Mouse (Mus musculus) C2C12 (cell line): ENCODE measurements around the gene Ppm1f. TPM values are rescaled to one million over a fixed set of nuclear protein-coding genes. Genes with fewer than 3 reads are reported as not detected.

Experiments
- H3K27me3 ChIP-seq: one replicate; pipeline ENCODE4 v1.6.1; 2011; ENCODE audit not compliant: control insufficient read depth, insufficient read depth, insufficient read length
- H3K36me3 ChIP-seq: one replicate; pipeline ENCODE4 v1.6.1; 2011; ENCODE audit not compliant: control insufficient read depth, insufficient read depth
- H3K4me3 ChIP-seq: one replicate; pipeline ENCODE4 v1.5.1; 2011; ENCODE audit warnings: mild to moderate bottlenecking, control low read depth; ENCODE audit not compliant: poor library complexity, insufficient read depth, severe bottlenecking
- H3K79me2 ChIP-seq: one replicate; pipeline ENCODE4 v1.6.1; 2011; ENCODE audit not compliant: control insufficient read depth, insufficient read depth
- H3K79me3 ChIP-seq: one replicate; pipeline ENCODE4 v1.6.1; 2011; ENCODE audit warnings: low read depth, control low read depth
- H3ac ChIP-seq: one replicate; pipeline ENCODE3; 2011; ENCODE audit warnings: low read depth; ENCODE audit not compliant: control insufficient read depth, insufficient read length
- CEBPB ChIP-seq: IDR thresholded peaks from one replicate; pipeline ENCODE4 v1.6.1; 2011; ENCODE audit warnings: low read depth, mild to moderate bottlenecking, control low read depth, moderate library complexity
- CTCF ChIP-seq: IDR thresholded peaks from one replicate; pipeline ENCODE4 v1.5.1; 2011; ENCODE audit not compliant: control insufficient read depth, insufficient read depth, insufficient read length
- FOSL1 ChIP-seq: IDR thresholded peaks from one replicate; pipeline ENCODE4 v1.8.0; 2011; ENCODE audit warnings: mild to moderate bottlenecking, low read length; ENCODE audit not compliant: poor library complexity, insufficient read depth, severe bottlenecking
- MAX ChIP-seq: IDR thresholded peaks from one replicate; pipeline ENCODE4 v1.6.1; 2011; ENCODE audit warnings: mild to moderate bottlenecking, control low read depth
- MYOD1 ChIP-seq: IDR thresholded peaks from one replicate; pipeline ENCODE4 v1.6.1; 2011; ENCODE audit warnings: low read depth; ENCODE audit not compliant: control insufficient read depth, insufficient read length
- MYOG ChIP-seq: IDR thresholded peaks from one replicate; pipeline ENCODE4 v1.6.1; 2011; ENCODE audit not compliant: control insufficient read depth, insufficient read length; ENCODE audit errors: extremely low read depth
- USF1 ChIP-seq: IDR thresholded peaks from one replicate; pipeline ENCODE4 v1.6.1; 2011; ENCODE audit warnings: low read depth, mild to moderate bottlenecking, control low read depth, moderate library complexity
- polyA plus RNA-seq: library from polyadenylated mRNA; unstranded; fragments of >200 nt; fragmentation: generic; extraction: Trizol; gene quantifications from one replicate; pipeline ENCODE4 v1.2.1, GENCODE M21; 2012; ENCODE audit warnings: missing spikeins

Gene Ppm1f
- polyA plus RNA-seq, 1 experiment, result 20.5 TPM

DNA sequence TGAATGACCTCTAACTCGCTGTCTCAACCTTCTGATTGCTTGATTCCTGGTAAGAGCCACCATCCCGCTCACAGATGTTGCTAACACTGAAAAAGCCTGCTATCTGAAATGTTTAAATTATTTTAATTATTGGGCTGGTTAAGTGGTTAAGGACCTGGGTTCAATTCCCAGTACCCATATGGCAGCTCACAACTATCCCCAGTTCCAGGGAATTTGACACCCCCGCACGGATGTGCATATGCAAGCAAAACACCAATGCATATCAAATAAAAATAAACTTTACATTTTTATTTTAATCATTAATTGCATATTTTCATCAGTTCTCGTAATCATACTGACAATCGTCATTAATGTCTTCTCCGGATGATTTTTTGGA lies 26.0 kb upstream of the Ppm1f start:
- TF ChIP-seq CEBPB, result no peak
- TF ChIP-seq CTCF, result no peak
- no peak for TF ChIP-seq USF1
- TF ChIP-seq FOSL1, result no peak
- TF ChIP-seq MAX, result no peak
- no peak for TF ChIP-seq MYOD1
- TF ChIP-seq MYOG, result no peak
- no peak overlapping the region for H3ac ChIP-seq

DNA sequence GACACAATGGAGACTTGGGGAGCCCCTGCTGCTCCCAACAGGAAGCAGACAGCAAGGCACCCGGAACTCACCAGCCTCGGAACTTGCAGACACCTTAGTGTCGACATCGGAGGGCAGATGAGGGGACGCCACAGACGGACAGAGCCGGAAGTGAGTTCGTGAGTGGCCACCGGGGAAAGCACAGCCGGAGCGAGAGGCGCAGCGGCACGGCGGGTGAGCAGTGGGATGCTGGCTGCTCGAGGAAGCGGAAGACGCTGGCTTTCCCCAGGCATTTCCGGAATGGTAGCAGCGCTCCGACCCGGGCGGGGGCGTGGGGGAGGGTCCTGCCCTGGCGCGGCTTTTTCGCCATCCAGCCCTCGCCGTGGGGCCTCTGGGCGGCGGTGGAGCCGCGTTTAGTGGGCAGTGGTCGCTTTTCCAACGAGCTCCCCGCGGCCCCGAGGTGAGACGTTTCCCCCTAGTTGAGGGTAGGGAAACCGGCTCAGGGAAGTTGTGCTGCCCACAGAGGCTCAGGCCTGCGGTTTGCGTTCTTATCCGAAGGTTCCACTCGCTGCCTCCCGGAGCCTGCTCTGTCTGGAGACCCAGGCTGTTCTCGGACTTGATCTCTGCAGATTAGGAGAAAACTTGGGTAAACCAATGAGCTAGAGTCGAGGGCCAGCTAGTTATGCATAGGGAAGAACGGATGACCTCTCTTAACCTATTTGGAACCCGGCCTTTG lies 25.5 kb upstream of the Ppm1f start, which contains the start of the genes Top3b and Vpreb1:
TSS of gene Top3b (plus strand) at position 120 of the 715 bp plus-strand sequence.
TSS of gene Vpreb1 (minus strand) at position 227 of the 715 bp plus-strand sequence.
- Histone ChIP-seq H3K79me2 (peaks cover 36% of the 10 kb centered on the region), H3ac (peak within 1 kb of the TSS; percentile 84), H3K27me3 (no peaks in the 10 kb centered on the region), H3K4me3 (peak within 1 kb of the TSS; percentile 93), H3K79me3 (peaks cover 22% of the 10 kb centered on the region), H3K36me3 (peaks cover 9% of the 10 kb centered on the region)
- no peak for TF ChIP-seq MYOG
- TF ChIP-seq MAX, result peak; percentile 77

More for the DNA sequence above, 26.0 kb upstream of the Ppm1f start:
- H3K79me3 ChIP-seq, result peaks cover 22% of the 10 kb centered on the region
- peaks cover 36% of the 10 kb centered on the region for H3K79me2 ChIP-seq
- H3K36me3 ChIP-seq, result peaks cover 4% of the 10 kb centered on the region
- peak overlapping the region; percentile 93 for H3K4me3 ChIP-seq
- H3K27me3 ChIP-seq, result no peaks in the 10 kb centered on the region

DNA sequence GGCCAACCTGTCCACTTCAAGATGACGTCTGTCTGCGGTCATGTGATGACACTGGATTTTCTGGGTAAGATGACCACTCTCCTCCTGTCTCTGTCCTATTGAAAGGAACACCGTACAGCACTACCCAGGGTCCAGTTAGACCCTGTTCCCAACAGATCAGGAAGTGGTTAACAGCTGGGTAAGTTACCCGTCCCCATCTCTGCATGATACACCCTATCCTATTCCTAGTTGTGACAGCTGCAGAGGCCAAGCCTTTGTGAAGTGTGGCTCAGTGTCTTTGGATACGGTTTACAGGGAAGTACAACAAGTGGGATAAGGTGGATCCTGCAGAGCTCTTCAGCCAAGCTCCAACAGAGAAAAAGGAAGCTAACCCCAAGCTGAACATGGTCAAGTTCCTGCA lies 17.2 kb upstream of the Ppm1f start:
- H3K4me3 ChIP-seq, result no peak overlapping the region
- no peak overlapping the region for H3ac ChIP-seq
- peaks cover 7% of the 10 kb centered on the region for H3K79me3 ChIP-seq
- H3K27me3 ChIP-seq, result no peaks in the 10 kb centered on the region
- TF ChIP-seq CTCF, result no peak
- no peak for TF ChIP-seq USF1
- no peak for TF ChIP-seq CEBPB
- no peak for TF ChIP-seq FOSL1
- TF ChIP-seq MAX, result no peak
- no peak for TF ChIP-seq MYOD1
- no peak for TF ChIP-seq MYOG
- peaks cover 8% of the 10 kb centered on the region for H3K79me2 ChIP-seq
- H3K36me3 ChIP-seq, result peaks cover 82% of the 10 kb centered on the region

DNA sequence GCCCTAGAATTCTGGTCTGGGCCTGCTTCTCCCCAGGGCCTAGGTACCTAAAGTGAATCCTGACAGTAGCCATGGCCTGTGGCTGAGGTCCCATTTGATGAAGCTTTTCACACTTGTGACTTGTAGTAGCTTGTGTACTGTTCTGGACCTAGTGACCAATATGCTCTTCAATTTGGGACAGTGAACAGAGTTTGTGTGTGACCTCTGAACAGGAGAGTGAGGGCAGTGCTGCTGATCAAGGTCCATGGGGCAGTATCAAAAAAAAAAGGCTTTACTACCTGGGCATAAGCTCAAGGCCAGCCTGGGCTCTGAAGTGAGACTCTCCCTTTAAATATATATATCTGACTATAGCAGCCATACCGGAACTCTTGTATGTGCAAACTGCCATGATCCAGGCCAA lies 7.9 kb upstream of the Ppm1f start:
- Histone ChIP-seq H3K4me3 (no peak overlapping the region), H3K27me3 (no peaks in the 10 kb centered on the region), H3ac (no peak overlapping the region), H3K36me3 (peaks cover 83% of the 10 kb centered on the region), H3K79me3 (no peaks in the 10 kb centered on the region), H3K79me2 (no peaks in the 10 kb centered on the region)
- TF ChIP-seq CTCF (no peak), FOSL1 (no peak), MAX (no peak), MYOD1 (no peak), MYOG (no peak)

DNA sequence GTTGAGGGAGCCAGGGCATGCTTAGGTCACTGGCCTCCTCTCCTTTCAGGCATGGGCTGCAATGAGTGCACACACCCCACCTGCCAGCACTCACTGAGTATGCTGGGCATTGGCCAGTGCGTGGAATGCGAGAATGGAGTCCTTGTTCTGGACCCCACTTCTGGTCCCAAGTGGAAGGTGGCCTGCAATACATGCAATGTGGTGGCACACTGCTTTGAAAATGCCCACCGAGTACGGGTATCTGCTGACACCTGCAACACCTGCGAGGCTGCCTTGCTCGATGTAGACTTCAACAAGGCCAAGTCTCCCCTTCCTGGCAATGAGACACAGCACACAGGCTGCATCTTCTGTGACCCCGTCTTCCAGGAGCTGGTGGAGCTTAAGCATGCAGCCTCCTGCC lies 3.9 kb upstream of the Ppm1f start:
- no peaks in the 10 kb centered on the region for H3K27me3 ChIP-seq
- TF ChIP-seq CEBPB (no peak), MAX (no peak), CTCF (no peak), USF1 (no peak), MYOG (no peak), FOSL1 (no peak)
- H3K79me2 ChIP-seq, result peaks cover 9% of the 10 kb centered on the region
- peaks cover 48% of the 10 kb centered on the region for H3K36me3 ChIP-seq
- peaks cover 3% of the 10 kb centered on the region for H3K79me3 ChIP-seq
- H3ac ChIP-seq, result no peak overlapping the region
- H3K4me3 ChIP-seq, result no peak overlapping the region

DNA sequence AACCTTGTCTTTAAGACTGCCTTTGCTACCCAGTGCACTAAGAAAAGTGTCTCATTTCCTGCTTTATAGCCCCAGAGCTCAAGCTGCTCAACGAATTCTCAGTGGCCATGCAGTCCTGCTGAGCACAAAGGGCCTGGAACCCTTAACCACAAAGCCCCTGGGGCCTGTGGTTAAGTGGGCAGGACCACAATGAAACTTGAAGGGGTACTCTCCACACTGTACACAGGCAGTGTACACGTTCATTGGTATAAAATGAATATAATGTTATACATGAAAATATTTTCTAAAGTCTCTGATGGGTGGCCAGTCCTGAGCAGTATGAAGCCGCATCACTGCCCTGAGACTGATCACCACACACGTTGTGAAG lies 271 bp upstream of the Ppm1f start:
- H3ac ChIP-seq, result no peak overlapping the region
- H3K36me3 ChIP-seq, result peaks cover 21% of the 10 kb centered on the region
- no peaks in the 10 kb centered on the region for H3K27me3 ChIP-seq
- no peak overlapping the region for H3K4me3 ChIP-seq
- H3K79me2 ChIP-seq, result peaks cover 14% of the 10 kb centered on the region
- peaks cover 6% of the 10 kb centered on the region for H3K79me3 ChIP-seq
- TF ChIP-seq MYOG (no peak), MYOD1 (no peak), CTCF (no peak), FOSL1 (no peak), CEBPB (no peak), USF1 (no peak), MAX (no peak)
